In the genomic region with DNA sequence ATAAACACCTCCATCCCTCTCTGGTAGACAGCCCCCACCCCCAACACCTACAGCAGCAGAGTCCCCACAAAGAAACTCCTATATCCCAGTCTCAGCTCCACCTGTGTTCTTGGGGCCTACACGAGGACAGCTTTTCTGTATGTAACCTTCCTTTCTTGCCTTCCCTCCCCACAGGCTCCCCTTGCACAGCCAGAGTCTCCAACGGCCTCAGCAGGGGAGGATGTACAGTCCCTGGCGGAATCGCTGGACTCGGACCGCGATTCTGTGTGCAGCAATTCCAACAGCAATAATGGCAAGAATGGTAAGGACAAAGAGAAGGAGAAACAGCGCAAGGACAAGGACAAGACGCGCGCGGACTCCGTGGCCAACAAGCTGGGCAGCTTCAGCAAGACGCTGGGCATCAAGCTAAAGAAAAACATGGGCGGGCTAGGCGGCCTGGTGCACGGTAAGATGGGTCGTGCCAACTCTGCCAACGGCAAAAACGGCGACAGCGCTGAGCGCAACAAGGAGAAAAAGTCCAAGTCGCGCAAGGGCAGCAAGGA, we compare ENCODE assay signal across 8 mouse cellular contexts.
DNase-seq lines count a peak whose midpoint lies in the region; ATAC-seq and TF ChIP-seq lines count a peak whose summit lies in the region.

No protein-coding gene starts in this region.

- H3K27me3 ChIP-seq in kidney, postnatal 0 days (ENCODE audit: insufficient read depth, low read length), result peaks cover 73% of the 10 kb centered on the region
- H3K27me3 ChIP-seq in embryonic facial prominence, embryonic 14.5 days (replicated peaks; ENCODE audit: control insufficient read depth, insufficient read depth, low read length), result peaks cover 80% of the 10 kb centered on the region
- H3K27me3 ChIP-seq in hindbrain, embryonic 11.5 days (ENCODE audit: control insufficient read depth, insufficient read depth, low read length), result peaks cover 67% of the 10 kb centered on the region
- peaks cover 30% of the 10 kb centered on the region for H3K27me3 ChIP-seq in midbrain, postnatal 0 days (ENCODE audit: insufficient read depth, low read length)

- no peak overlapping the region for H3K9ac ChIP-seq in kidney, postnatal 0 days (ENCODE audit: low read depth, low read length)
- H3K9ac ChIP-seq in embryonic facial prominence, embryonic 14.5 days (ENCODE audit: low read depth, low read length), result no peak overlapping the region
- H3K9ac ChIP-seq in hindbrain, embryonic 11.5 days (ENCODE audit: low read depth, low read length), result no peak overlapping the region
- no peak overlapping the region for H3K9ac ChIP-seq in midbrain, postnatal 0 days (replicated peaks; ENCODE audit: low read length, poor library complexity, severe bottlenecking)

- H3K36me3 ChIP-seq in kidney, postnatal 0 days (ENCODE audit: insufficient read depth, low read length), result no peaks in the 10 kb centered on the region
- H3K36me3 ChIP-seq in embryonic facial prominence, embryonic 14.5 days (ENCODE audit: control insufficient read depth, insufficient read depth, low read length), result no peaks in the 10 kb centered on the region
- no peaks in the 10 kb centered on the region for H3K36me3 ChIP-seq in hindbrain, embryonic 11.5 days (ENCODE audit: control insufficient read depth, insufficient read depth, low read length)
- H3K36me3 ChIP-seq in midbrain, postnatal 0 days (ENCODE audit: insufficient read depth, low read length), result no peaks in the 10 kb centered on the region; the same call in 1 of the 2 replicates

- H3K9me3 ChIP-seq in kidney, postnatal 0 days (replicated peaks; ENCODE audit: low read length), result no peaks in the 10 kb centered on the region
- no peaks in the 10 kb centered on the region for H3K9me3 ChIP-seq in embryonic facial prominence, embryonic 14.5 days (ENCODE audit: control insufficient read depth, low read length)
- no peaks in the 10 kb centered on the region for H3K9me3 ChIP-seq in hindbrain, embryonic 11.5 days (ENCODE audit: control insufficient read depth, low read length)
- H3K9me3 ChIP-seq in midbrain, postnatal 0 days (ENCODE audit: low read length), result no peaks in the 10 kb centered on the region

- no peak for ATAC-seq in kidney, postnatal 0 days (replicated peaks; ENCODE audit: low FRiP score, low read depth)
- no peak for ATAC-seq in embryonic facial prominence, embryonic 14.5 days (ENCODE audit: low read depth)
- ATAC-seq in hindbrain, embryonic 11.5 days (ENCODE audit: low FRiP score), result no peak
- ATAC-seq in midbrain, postnatal 0 days (ENCODE audit: low FRiP score), result no peak

- no peak overlapping the region for H3K27ac ChIP-seq in kidney, postnatal 0 days
- no peak overlapping the region for H3K27ac ChIP-seq in embryonic facial prominence, embryonic 14.5 days (replicated peaks; ENCODE audit: low read depth, low read length)
- no peak overlapping the region for H3K27ac ChIP-seq in hindbrain, embryonic 11.5 days (ENCODE audit: low read depth, low read length)
- no peak overlapping the region for H3K27ac ChIP-seq in midbrain, postnatal 0 days (ENCODE audit: low read depth, low read length)

- TF ChIP-seq CTCF in kidney, postnatal 0 days (IDR thresholded peaks at IDR 0.05; ENCODE audit: low read depth), result no peak
- TF ChIP-seq CTCF in midbrain, postnatal 0 days (IDR thresholded peaks at IDR 0.05), result no peak

- DNase-seq in kidney, postnatal 0 days (ENCODE audit: low spot score), result no peak
- DNase-seq in kidney, postnatal 10 days, result no peak
- no peak for DNase-seq in embryonic facial prominence, embryonic 14.5 days (ENCODE audit: low spot score)
- DNase-seq in hindbrain, embryonic 11.5 days (ENCODE audit: low spot score), result no peak
- no peak for DNase-seq in midbrain, postnatal 0 days (ENCODE audit: low spot score)
- DNase-seq in yolk sac, embryonic 10.5 days (ENCODE audit: low spot score), result no peak
- DNase-seq in frontal cortex, adult 2 months (ENCODE audit: extremely low spot score in 1 of 2, low spot score in 1 of 2), result no peak
- DNase-seq in embryo, embryonic 9.5 days (ENCODE audit: extremely low spot score), result no peak

- 8% methylated on average over 25 of the region's 25 CpGs for WGBS in kidney, postnatal 0 days
- WGBS in embryonic facial prominence, embryonic 14.5 days, result 7% methylated on average over 25 of the region's 25 CpGs
- 8% methylated on average over 25 of the region's 25 CpGs for WGBS in hindbrain, embryonic 11.5 days
- WGBS in midbrain, postnatal 0 days, result 18% methylated on average over 24 of the region's 25 CpGs

- H3K4me3 ChIP-seq in kidney, postnatal 0 days (replicated peaks; ENCODE audit: low read depth, low read length), result peak overlapping the region; percentile 32
- peak overlapping the region; percentile 44 for H3K4me3 ChIP-seq in embryonic facial prominence, embryonic 14.5 days (ENCODE audit: low read depth, low read length)
- peak overlapping the region; percentile 42 for H3K4me3 ChIP-seq in hindbrain, embryonic 11.5 days (ENCODE audit: low read depth, low read length)
- H3K4me3 ChIP-seq in midbrain, postnatal 0 days (ENCODE audit: low read depth, low read length), result peak overlapping the region; percentile 42

- peak overlapping the region; percentile 64 for H3K4me2 ChIP-seq in kidney, postnatal 0 days (ENCODE audit: low read length)
- H3K4me2 ChIP-seq in embryonic facial prominence, embryonic 14.5 days (ENCODE audit: low read depth, low read length), result peak overlapping the region; percentile 69
- peak overlapping the region; percentile 70 for H3K4me2 ChIP-seq in hindbrain, embryonic 11.5 days (replicated peaks; ENCODE audit: low read depth, low read length)
- peak overlapping the region; percentile 74 for H3K4me2 ChIP-seq in midbrain, postnatal 0 days (ENCODE audit: low read depth, low read length, poor library complexity, severe bottlenecking)

- H3K4me1 ChIP-seq in kidney, postnatal 0 days (replicated peaks; ENCODE audit: insufficient read depth, low read length), result peaks cover 12% of the 10 kb centered on the region; the same call in 1 of the 2 replicates
- 0 out of 2 replicates have a peak, but pooled peaks cover 4% of the 10 kb centered on the region for H3K4me1 ChIP-seq in embryonic facial prominence, embryonic 14.5 days (ENCODE audit: control insufficient read depth, insufficient read depth, low read length)
- H3K4me1 ChIP-seq in hindbrain, embryonic 11.5 days (replicated peaks; ENCODE audit: control insufficient read depth, insufficient read depth, low read length), result peaks cover 2% of the 10 kb centered on the region
- H3K4me1 ChIP-seq in midbrain, postnatal 0 days (ENCODE audit: insufficient read depth, low read length), result peaks cover 5% of the 10 kb centered on the region; the same call in 1 of the 2 replicates
